Mouse (Mus musculus): ENCODE data around the gene Dnah6.

DNA sequence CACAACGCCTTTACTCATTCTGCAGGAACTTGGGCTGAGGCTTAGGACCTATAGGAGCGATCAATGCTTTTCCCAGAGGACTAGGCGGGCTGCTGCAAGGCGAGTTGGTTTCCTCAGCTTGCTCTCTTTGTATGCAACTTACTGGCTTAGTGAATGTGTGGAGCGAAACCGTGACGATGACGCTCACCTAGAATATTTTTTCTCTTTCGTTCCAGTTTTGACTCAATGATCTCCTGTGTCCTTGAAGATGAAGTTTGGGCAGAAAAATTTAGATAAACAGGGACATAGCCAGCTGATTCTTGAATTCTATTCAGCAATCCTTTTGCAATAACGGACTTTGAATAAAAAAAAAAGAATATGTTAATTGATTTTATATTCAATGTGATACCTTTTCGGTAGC, 101.1 kb downstream of the Dnah6 start:
- TF ChIP-seq CTCF (IDR thresholded peaks at IDR 0.05; ENCODE audit: borderline replicate concordance, extremely low read depth, insufficient read depth, insufficient read length) (no peak), POLR2A (IDR thresholded peaks at IDR 0.05; ENCODE audit: borderline replicate concordance, extremely low read depth, insufficient read depth, insufficient read length, poor library complexity, severe bottlenecking) (no peak)
